Mouse (Mus musculus) spleen, postnatal 10 days (tissue): Measurements from ENCODE around the gene Eef2k.

ENCODE experiments used
- DNase-seq, 2 experiments: peaks; one replicate each; pipeline ENCODE4 v3.0.0; 2021 to 2022; ENCODE audit warnings: low spot score in 2 of 2

Gene Eef2k

GRCm38 (mm10) chr7:120842345-120843036 is at the start of gene Eef2k:
Eef2k (plus strand) TSS chr7:120842831.
- DNase-seq = peak in 1 of 2 experiments; percentile 88

- DNase-seq = no peak
Measured at GRCm38 (mm10) chr7:120795544-120795943, 47.1 kb upstream of the Eef2k start.

GRCm38 (mm10) chr7:120796369-120796768 is 46.3 kb upstream of the Eef2k start:
- no peak for DNase-seq

GRCm38 (mm10) chr7:120803268-120803667 is 39.4 kb upstream of the Eef2k start:
- no peak for DNase-seq

GRCm38 (mm10) chr7:120809705-120810104 is 32.9 kb upstream of the Eef2k start:
- DNase-seq = no peak

GRCm38 (mm10) chr7:120811834-120812415 is 30.7 kb upstream of the Eef2k start, which contains the start of gene Gm5737:
Gm5737 (plus strand) TSS chr7:120812365.
- DNase-seq = no peak

- no peak for DNase-seq
Measured at GRCm38 (mm10) chr7:120817552-120817951, 25.1 kb upstream of the Eef2k start.

- no peak for DNase-seq
Measured at GRCm38 (mm10) chr7:120819386-120819785, 23.2 kb upstream of the Eef2k start.

GRCm38 (mm10) chr7:120823248-120823647 is 19.4 kb upstream of the Eef2k start:
- peak; percentile 56 to 75 for DNase-seq

- DNase-seq = no peak
Measured at GRCm38 (mm10) chr7:120825097-120825496, 17.5 kb upstream of the Eef2k start.

GRCm38 (mm10) chr7:120826408-120826807 is 16.2 kb upstream of the Eef2k start:
- peak in 1 of 2 experiments; percentile 70 for DNase-seq

- DNase-seq = peak; percentile 56 to 78
Measured at GRCm38 (mm10) chr7:120830431-120831381, 11.9 kb upstream of the Eef2k start.

- no peak for DNase-seq
Measured at GRCm38 (mm10) chr7:120834426-120834825, 8.2 kb upstream of the Eef2k start.

- peak; percentile 68 to 76 for DNase-seq
Measured at GRCm38 (mm10) chr7:120834863-120835372, 7.7 kb upstream of the Eef2k start.

GRCm38 (mm10) chr7:120835449-120836359 is 6.9 kb upstream of the Eef2k start:
- DNase-seq = peak; percentile 94 to 99

GRCm38 (mm10) chr7:120836361-120836760 is 6.3 kb upstream of the Eef2k start:
- DNase-seq = peak in 1 of 2 experiments; percentile 63

GRCm38 (mm10) chr7:120838436-120839160 is 4.0 kb upstream of the Eef2k start:
- DNase-seq = no peak

- DNase-seq = no peak
Measured at GRCm38 (mm10) chr7:120839786-120840185, 2.8 kb upstream of the Eef2k start.

- peak; percentile 83 to 87 for DNase-seq
Measured at GRCm38 (mm10) chr7:120843037-120843621, 498 bp downstream of the Eef2k start.
